Mouse (Mus musculus) urinary bladder, postnatal 25 days (tissue): Measurements from ENCODE around the gene Il17c.
A peak's percentile ranks its signal among the peaks of the same experiment; 100 is the strongest.

Source experiments
- DNase-seq: peaks from one replicate; pipeline ENCODE4 v3.0.0; 2022; ENCODE audit warnings: low spot score

The Il17c gene

GRCm38 (mm10) chr8:122431694-122432442 lies 10.0 kb downstream of the Il17c start:
- DNase-seq = no peak

- peak; percentile 64 for DNase-seq
Observed at GRCm38 (mm10) chr8:122432443-122433268, 10.8 kb downstream of the Il17c start, which contains the start of gene Cyba. Gene Cyba (minus strand): TSS chr8:122432930.

DNA sequence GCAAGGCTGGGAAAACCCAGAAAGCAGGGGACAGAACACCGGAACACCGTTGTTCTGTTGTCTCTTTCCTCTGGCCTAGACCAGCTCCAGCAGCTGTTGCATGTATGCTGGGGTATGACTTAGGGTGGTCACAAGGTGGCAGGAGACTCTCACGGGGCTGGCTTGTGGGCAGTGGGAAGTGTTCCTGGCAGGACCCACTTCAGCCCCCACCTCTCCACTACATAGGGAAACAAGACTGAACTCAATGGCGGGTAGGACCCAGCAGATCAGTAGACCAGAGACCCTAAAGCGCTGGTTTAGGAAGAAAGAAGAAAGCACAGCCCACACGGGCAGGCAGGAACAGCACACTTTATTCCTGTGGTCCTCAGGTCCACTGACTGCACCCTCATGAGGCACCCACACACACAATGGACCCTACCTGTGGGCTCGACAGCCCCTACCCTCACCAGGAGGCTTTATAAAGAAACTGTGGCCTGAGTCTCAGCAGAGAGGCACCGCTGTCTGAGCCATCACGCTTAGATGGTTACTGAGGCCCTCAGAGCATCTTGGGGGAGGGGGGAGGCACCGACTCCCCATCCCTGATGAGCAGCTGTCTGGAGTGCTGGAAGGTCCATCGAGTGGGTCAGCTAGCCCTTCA lies 11.6 kb downstream of the Il17c start:
- DNase-seq = no peak

DNA sequence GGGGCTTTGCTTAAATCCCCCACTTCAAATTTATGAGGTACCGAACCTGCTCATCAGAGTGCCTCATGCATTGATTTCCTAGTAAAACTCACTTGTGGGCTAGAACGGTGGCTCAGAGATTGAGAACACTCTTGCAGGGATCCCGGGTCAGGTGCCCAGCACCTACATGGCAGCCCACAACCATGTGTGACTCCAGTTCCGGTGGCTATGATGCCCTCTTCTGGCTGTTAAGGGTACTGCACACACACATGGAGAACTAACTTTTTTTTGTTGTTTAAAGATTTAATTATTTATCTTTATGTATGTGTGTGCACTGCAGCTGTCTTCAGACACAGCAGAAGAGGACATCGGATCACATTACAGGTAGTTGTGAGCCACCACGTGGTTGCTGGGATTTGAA lies 13.6 kb downstream of the Il17c start:
- no peak for DNase-seq

DNA sequence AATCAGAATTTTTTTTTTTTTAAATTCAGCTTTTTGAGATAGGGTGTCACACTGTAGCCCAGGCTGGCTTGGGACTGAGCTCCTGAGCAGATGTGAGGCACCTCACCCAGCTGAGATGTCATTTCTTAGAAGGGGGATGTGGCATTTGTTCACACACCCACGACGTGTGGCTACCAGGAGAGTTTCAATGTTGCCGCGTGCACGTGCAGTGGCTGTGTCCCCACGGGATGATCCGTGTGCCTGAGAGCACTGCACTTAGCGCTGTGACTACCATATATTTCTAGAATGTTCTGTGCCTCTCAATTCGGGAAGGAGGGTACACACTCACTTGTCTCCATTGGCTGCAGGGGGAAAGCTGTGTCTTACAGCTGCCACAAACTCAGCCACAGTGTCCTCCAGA lies 14.3 kb downstream of the Il17c start:
- no peak for DNase-seq

GRCm38 (mm10) chr8:122436586-122437125 lies 14.8 kb downstream of the Il17c start:
- no peak for DNase-seq

DNA sequence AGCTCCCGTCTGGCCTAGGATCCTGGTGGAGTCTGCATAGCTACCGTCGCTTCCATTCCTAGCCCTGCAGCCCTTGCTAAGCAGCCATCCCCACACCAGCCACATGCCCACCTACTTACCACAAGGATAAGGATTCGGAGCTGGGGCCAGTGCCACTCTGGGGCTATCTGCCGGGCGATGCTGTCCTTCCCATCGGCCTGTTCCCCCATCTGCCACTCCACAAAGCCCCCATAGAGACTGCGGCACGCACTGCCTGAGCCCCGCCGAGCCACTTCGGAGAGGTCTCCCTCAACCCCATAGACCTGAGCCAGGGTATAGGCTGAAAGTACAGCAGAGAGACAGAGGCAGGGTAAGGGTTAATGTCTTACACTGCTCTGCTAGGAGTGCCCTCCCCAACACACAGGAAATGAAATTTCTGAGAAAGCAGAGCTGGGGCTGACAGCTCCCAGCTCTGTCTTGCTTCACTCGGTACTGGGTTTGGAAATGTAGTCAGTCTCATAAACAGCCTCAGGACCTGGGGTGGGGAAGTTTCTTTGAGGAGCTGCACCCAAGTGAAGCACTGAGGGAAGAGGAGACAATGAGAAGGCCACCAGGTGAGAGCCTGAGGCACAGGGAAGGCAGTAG lies 16.0 kb downstream of the Il17c start:
- DNase-seq = no peak

GRCm38 (mm10) chr8:122439336-122439735 lies 17.5 kb downstream of the Il17c start:
- no peak for DNase-seq

DNA sequence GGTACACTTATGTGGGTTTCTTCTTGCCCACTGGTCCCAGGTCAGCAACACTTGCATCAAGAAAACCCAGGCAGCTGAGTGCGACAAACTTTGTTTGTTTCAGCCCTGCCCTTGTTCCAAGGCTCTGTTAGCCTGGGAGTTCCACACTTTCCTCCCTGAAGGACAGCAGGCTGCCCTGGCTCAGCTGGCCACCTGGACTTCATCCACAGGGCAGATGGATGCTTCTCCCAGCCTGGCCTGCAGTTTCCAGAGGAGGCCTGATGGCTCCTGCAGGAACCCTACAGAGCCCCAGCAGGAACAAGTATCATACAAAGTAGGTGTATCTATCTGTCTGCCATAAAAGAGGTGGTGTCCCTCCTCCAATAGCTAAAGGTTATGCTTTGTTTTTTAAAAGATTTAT lies 19.5 kb downstream of the Il17c start:
- no peak for DNase-seq

DNA sequence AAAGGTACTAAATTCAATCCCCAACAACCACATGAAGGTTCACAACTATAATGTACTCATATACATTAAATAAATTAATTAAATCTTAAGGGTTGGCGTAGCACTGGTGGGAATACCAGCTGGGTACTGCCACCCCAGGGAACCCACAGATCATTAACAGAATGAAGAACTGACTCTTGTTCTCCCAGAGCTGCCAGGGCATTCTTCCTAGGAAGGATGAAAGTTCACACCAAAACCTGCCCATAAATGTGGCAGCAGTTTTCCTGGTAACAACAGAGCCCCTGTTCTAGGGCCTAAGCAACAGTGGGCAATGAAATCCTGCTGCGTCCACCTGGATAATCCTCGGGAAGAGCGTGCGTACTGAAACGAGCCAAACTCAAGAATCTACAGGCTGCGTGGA lies 20.5 kb downstream of the Il17c start:
- DNase-seq = no peak

DNA sequence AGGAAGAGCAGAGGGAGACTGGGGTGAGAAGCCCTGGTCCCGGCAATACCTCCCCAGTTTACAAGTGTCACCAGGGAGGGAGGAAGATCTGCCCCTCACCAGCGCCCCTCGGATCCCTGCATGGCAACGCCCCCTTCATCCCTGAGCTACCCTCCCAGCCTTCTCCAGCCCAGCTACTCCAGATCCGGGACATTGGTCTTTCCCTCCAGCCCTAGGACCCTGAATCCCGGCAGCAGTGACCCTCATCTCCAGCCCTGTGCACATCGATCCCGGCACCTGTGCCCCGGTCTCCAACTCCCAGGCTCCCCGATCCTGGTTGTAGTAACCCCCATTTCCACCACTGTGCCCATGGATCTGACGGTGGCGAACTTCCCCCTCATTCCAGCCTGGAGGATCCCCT lies 21.0 kb downstream of the Il17c start:
- no peak for DNase-seq

- DNase-seq = peak; percentile 94
Observed at GRCm38 (mm10) chr8:122443262-122444006, 21.6 kb downstream of the Il17c start, which contains the start of gene Mvd. Gene Mvd (minus strand): TSS chr8:122443422.

DNA sequence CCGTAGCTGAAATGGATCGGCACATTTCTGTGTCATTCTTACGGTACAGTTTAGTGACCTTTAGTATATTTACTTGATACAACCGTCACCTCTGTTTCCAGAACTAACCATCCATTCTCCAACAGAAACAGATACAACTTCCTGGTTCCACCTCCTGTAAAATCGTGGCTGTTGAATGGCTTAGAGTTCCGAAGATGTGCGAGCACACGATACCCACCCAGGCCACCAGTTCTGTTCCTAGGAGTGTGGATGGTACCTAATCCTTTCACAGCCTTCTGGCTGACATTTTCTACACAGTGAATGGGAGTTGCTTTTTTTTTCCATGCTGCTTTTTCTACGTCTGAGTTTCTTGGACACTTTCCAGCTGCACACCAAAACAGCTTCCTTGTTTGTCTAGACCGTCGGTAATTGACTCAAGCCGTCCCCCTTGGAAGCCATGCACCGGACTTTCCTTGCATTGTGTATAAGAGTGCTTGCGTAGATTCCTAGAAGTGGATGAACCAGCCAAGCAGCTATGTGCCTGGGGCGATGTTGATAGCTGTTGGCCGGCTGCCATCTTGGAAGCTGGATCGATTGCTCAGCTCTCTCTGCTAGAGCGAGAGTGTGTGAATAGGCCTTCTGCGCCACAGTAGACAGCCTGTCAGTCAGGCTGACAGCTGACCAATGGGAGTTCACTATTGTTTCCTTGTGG lies 22.4 kb downstream of the Il17c start:
- DNase-seq = peak; percentile 82

GRCm38 (mm10) chr8:122445203-122445602 lies 23.4 kb downstream of the Il17c start:
- DNase-seq = no peak

DNA sequence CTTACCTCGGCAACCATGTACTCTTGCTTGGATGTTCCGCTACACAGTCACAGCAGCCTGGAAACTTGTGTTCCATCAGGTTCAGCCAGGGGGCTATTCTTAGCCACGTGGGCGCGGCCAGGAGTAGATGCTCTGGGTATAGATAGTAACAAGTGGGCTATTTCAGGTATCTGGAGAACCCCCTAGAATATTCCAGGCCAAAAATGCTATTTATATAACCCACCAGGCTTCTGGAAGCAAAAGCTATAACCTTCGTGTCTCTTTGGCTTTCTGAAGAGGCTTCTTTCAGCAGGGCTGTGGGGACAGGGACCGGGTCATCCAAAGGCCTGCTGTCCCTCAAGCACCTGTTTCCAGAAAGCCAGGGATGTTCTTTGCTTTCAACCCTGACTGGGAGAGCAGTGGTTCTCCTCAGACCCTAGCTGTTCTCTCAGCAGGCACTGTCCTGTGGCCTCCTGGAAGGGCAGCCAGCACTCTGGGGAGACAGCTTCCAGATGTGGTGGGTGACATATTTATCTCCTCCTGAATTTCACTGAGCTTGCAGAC lies 29.4 kb downstream of the Il17c start:
- DNase-seq = no peak

GRCm38 (mm10) chr8:122452154-122452553 lies 30.3 kb downstream of the Il17c start:
- DNase-seq = no peak

GRCm38 (mm10) chr8:122454409-122454808 lies 32.6 kb downstream of the Il17c start:
- DNase-seq = no peak

DNA sequence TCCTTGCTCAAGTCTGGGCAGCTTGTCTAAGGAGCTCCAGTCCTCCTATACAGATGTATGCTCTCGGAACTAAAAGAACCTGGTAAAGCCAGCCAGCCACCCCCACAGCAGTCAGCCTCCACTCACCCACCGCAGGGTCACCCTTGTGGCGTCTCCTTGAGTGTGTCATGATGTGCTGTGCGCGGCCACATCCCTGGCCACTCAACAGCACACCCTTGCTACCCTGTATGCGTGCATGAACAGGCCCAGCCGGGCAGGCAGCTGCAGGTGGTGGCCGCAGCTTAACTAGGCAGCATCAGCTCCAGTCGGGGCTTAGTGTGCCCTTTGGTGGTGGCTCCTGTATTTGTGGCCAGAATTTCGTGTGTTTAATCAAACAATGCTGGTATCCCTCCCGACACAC lies 35.4 kb downstream of the Il17c start:
- DNase-seq = peak; percentile 21

GRCm38 (mm10) chr8:122459218-122459900 lies 37.5 kb downstream of the Il17c start:
- DNase-seq = no peak

- no peak for DNase-seq
Observed at GRCm38 (mm10) chr8:122459990-122460389, 38.2 kb downstream of the Il17c start.
